Mouse (Mus musculus): ENCODE data around the gene Irak3. TPM values are rescaled to one million over a fixed set of nuclear protein-coding genes. Genes with fewer than 3 reads are reported as not detected.

Gene Irak3
- total and polyA plus RNA-seq, 3 experiments: 0.47 TPM; not detected in 2

GRCm38 (mm10) chr10:120163490-120163889 lies 38.4 kb downstream of the Irak3 start:
- no peak overlapping the region for H3K4me3 ChIP-seq (ENCODE audit: control insufficient read depth in 1 of 2, insufficient read depth in 1 of 2, low read depth in 2 of 2, low read length in 2 of 2)
- H3K27me3 ChIP-seq (ENCODE audit: control insufficient read depth in 1 of 2, insufficient read depth in 2 of 2, low read length in 2 of 2): no peaks in the 10 kb centered on the region
- TF ChIP-seq MAX (IDR thresholded peaks at IDR 0.05; ENCODE audit: low read length): no peak
- no peak for TF ChIP-seq ZKSCAN1 (IDR thresholded peaks at IDR 0.05; ENCODE audit: low read depth, low read length)
- no peak for TF ChIP-seq E2F4 (IDR thresholded peaks at IDR 0.05; ENCODE audit: borderline replicate concordance, low read depth, low read length)
- no peak for TF ChIP-seq TBP (IDR thresholded peaks at IDR 0.05; ENCODE audit: low read depth, low read length)
- TF ChIP-seq POLR2AphosphoS2 (IDR thresholded peaks at IDR 0.05; ENCODE audit: low read length): no peak
- no peak for TF ChIP-seq GATA1 (IDR thresholded peaks at IDR 0.05; ENCODE audit: low read depth, low read length)
- TF ChIP-seq ETS1 (IDR thresholded peaks at IDR 0.05; ENCODE audit: low read depth, low read length): no peak
- TF ChIP-seq KAT2A (conservative IDR thresholded peaks at IDR 0.05; ENCODE audit: low read depth, low read length): no peak
- no peak for TF ChIP-seq TCF12 (IDR thresholded peaks at IDR 0.05; ENCODE audit: low read depth, low read length)
- TF ChIP-seq ELF1 (IDR thresholded peaks at IDR 0.05; ENCODE audit: low read depth, low read length): no peak
- no peak for TF ChIP-seq ZMIZ1 (IDR thresholded peaks at IDR 0.05; ENCODE audit: low read depth, low read length)
- no peak for TF ChIP-seq USF1 (IDR thresholded peaks at IDR 0.05; ENCODE audit: low read depth, low read length)
- TF ChIP-seq GABPA (IDR thresholded peaks at IDR 0.05; ENCODE audit: low read depth, low read length): no peak
- no peak for TF ChIP-seq USF2 (IDR thresholded peaks at IDR 0.05; ENCODE audit: borderline replicate concordance in 1 of 2, insufficient read depth in 1 of 2, low read depth in 1 of 2, low read length in 2 of 2)
- no peak for TF ChIP-seq EP300 (IDR thresholded peaks at IDR 0.05; ENCODE audit: low read depth in 1 of 2, low read length in 2 of 2)
- TF ChIP-seq MXI1 (IDR thresholded peaks at IDR 0.05; ENCODE audit: low read depth, low read length): no peak
- no peak for TF ChIP-seq BHLHE40 (IDR thresholded peaks at IDR 0.05; ENCODE audit: borderline replicate concordance, low read depth, low read length)
- H3K79me2 ChIP-seq (ENCODE audit: control insufficient read depth, insufficient read depth, low read length, poor library complexity): 0 out of 2 replicates have a peak, but pooled peaks cover 3% of the 10 kb centered on the region
- H3K27ac ChIP-seq (ENCODE audit: control insufficient read depth, low read depth, low read length): no peak overlapping the region
- H3K36me3 ChIP-seq (ENCODE audit: control insufficient read depth in 1 of 2, insufficient read depth in 2 of 2, low read length in 2 of 2): peaks cover 0 to 14% of the 10 kb centered on the region in 2 experiments; a peak in 2 of 4 replicates
- H3K4me1 ChIP-seq (ENCODE audit: control insufficient read depth in 1 of 2, insufficient read depth in 2 of 2, low read length in 2 of 2): peaks cover 6 to 8% of the 10 kb centered on the region in 2 experiments
- no peaks in the 10 kb centered on the region for H3K9me3 ChIP-seq (replicated peaks; ENCODE audit: insufficient read depth, low read length)
- DNase-seq (ENCODE audit: low read depth, low spot score): no peak
- H3K9ac ChIP-seq (ENCODE audit: control insufficient read depth, low read depth, low read length, poor library complexity, severe bottlenecking): no peak overlapping the region

DNA sequence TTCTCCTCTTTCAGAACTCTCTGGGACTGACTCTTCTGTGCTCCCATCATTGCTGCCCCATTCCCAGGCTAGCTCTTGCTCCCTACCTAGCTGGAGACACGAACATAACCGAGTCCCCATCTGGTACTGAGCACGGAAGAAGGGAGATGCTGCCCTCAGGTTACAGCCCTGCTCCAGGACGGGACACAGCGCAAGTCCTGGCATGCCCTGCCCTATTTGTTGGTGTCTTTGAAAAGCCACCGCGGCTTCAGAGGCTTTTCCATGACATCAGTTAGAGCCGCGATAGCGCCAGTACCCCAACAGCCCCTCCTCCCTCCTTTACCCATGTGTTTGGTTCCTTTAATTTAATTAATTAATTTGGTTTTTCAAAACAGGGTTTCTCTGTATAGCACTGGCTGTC lies 39.1 kb downstream of the Irak3 start:
- no peak for DNase-seq (ENCODE audit: low read depth, low spot score)
- Histone ChIP-seq H3K36me3 (ENCODE audit: control insufficient read depth in 1 of 2, insufficient read depth in 2 of 2, low read length in 2 of 2) (peaks cover 0 to 11% of the 10 kb centered on the region in 2 experiments; a peak in 2 of 4 replicates), H3K79me2 (ENCODE audit: control insufficient read depth, insufficient read depth, low read length, poor library complexity) (0 out of 2 replicates have a peak, but pooled peaks cover 3% of the 10 kb centered on the region), H3K9ac (ENCODE audit: control insufficient read depth, low read depth, low read length, poor library complexity, severe bottlenecking) (no peak overlapping the region), H3K27me3 (ENCODE audit: control insufficient read depth in 1 of 2, insufficient read depth in 2 of 2, low read length in 2 of 2) (no peaks in the 10 kb centered on the region), H3K9me3 (replicated peaks; ENCODE audit: insufficient read depth, low read length) (no peaks in the 10 kb centered on the region), H3K27ac (ENCODE audit: control insufficient read depth, low read depth, low read length) (no peak overlapping the region), H3K4me1 (ENCODE audit: control insufficient read depth in 1 of 2, insufficient read depth in 2 of 2, low read length in 2 of 2) (peaks cover 2 to 6% of the 10 kb centered on the region in 2 experiments), H3K4me3 (ENCODE audit: control insufficient read depth in 1 of 2, insufficient read depth in 1 of 2, low read depth in 2 of 2, low read length in 2 of 2) (no peak overlapping the region)
- no peak for TF ChIP-seq NELFE (IDR thresholded peaks at IDR 0.05; ENCODE audit: low read depth, low read length)
- no peak for TF ChIP-seq TAL1 (IDR thresholded peaks at IDR 0.05; ENCODE audit: low read length)
- TF ChIP-seq MYC (IDR thresholded peaks at IDR 0.05; ENCODE audit: low read depth, low read length): no peak

Measured in MEL (cell line).